Mouse (Mus musculus) midbrain, embryonic 11.5 days (tissue): ENCODE data around the gene Tgm5. TPM values are rescaled to one million over a fixed set of nuclear protein-coding genes. Genes with fewer than 3 reads are reported as not detected.

Experiments
- ATAC-seq: fragments of 200-750 bp; cut with Nextera tagmentation; 2 replicates; pipeline ENCODE4 v1.8.0; 2017; ENCODE audit warnings: moderate TSS enrichment, moderate library complexity; ENCODE audit not compliant: low FRiP score
- DNase-seq: peaks from one replicate; pipeline ENCODE4 v3.0.0; 2015; ENCODE audit warnings: low spot score; ENCODE audit errors: missing footprints
- H3K27ac ChIP-seq: fragments of 300-500 bp; sonication (generic); 2 replicates; pipeline ENCODE4 v1.5.1; 2014; ENCODE audit warnings: low read depth, low read length
- H3K27me3 ChIP-seq: fragments of 300-500 bp; sonication (generic); 2 replicates; pipeline ENCODE4 v1.6.1; 2014; ENCODE audit warnings: mild to moderate bottlenecking, low read length, moderate library complexity, mixed read lengths; ENCODE audit not compliant: control insufficient read depth, insufficient read depth
- H3K36me3 ChIP-seq: fragments of 300-500 bp; sonication (generic); 2 replicates; pipeline ENCODE4 v1.6.1; 2014; ENCODE audit warnings: mild to moderate bottlenecking, low read length, moderate library complexity, mixed read lengths; ENCODE audit not compliant: control insufficient read depth, insufficient read depth
- H3K4me1 ChIP-seq: fragments of 300-500 bp; sonication (generic); 2 replicates; pipeline ENCODE4 v1.6.1; 2014; ENCODE audit warnings: low read length; ENCODE audit not compliant: control insufficient read depth, insufficient read depth
- H3K4me2 ChIP-seq: fragments of 300-500 bp; sonication (generic); 2 replicates; pipeline ENCODE4 v1.6.1; 2014; ENCODE audit warnings: mild to moderate bottlenecking, moderate library complexity
- H3K4me3 ChIP-seq: fragments of 300-500 bp; sonication (generic); 2 replicates; pipeline ENCODE4 v1.5.1; 2014; ENCODE audit warnings: low read depth, low read length
- H3K9ac ChIP-seq: fragments of 300-500 bp; sonication (generic); 2 replicates; pipeline ENCODE4 v1.6.1; 2014; ENCODE audit warnings: low read length
- H3K9me3 ChIP-seq: fragments of 300-500 bp; sonication (generic); 2 replicates; pipeline ENCODE4 v1.6.1; 2016; ENCODE audit warnings: low read length; ENCODE audit not compliant: control insufficient read depth
- WGBS: fragments of 180-500 bp; shearing (Covaris S2); extraction: QIAGEN DNeasy Blood & Tissue Kit; methylation state at CpG from one replicate; pipeline ENCODE4 v1.1.7; 2014; 5-methylcytosine and 5-hydroxymethylcytosine counted together
- polyA plus RNA-seq: library from polyadenylated mRNA; unstranded; fragments of >200 nt; fragmentation: Nextera tagmentation; extraction: Ambion mirVana; gene quantifications from 2 replicates; pipeline ENCODE4 v1.2.1, GENCODE M21; 2014

The Tgm5 gene
- polyA plus RNA-seq, 1 experiment from 2014 or later = not detected

GRCm38 (mm10) chr2:121102051-121102450 lies 16.4 kb upstream of the Tgm5 start:
- no peaks in the 10 kb centered on the region for H3K27me3 ChIP-seq
- 30% methylated on average over 9 of the region's 9 CpGs for WGBS
- no peak for DNase-seq
- no peak overlapping the region for H3K9ac ChIP-seq
- ATAC-seq = no peak
- H3K27ac ChIP-seq = no peak overlapping the region
- H3K9me3 ChIP-seq = no peaks in the 10 kb centered on the region
- H3K4me1 ChIP-seq = no peaks in the 10 kb centered on the region
- no peaks in the 10 kb centered on the region for H3K36me3 ChIP-seq
- no peak overlapping the region for H3K4me2 ChIP-seq
- H3K4me3 ChIP-seq = no peak overlapping the region

GRCm38 (mm10) chr2:121089751-121090150 lies 4.1 kb upstream of the Tgm5 start:
- no peak overlapping the region for H3K4me2 ChIP-seq
- WGBS = 71% methylated on average over 4 of the region's 4 CpGs
- no peaks in the 10 kb centered on the region for H3K27me3 ChIP-seq
- no peaks in the 10 kb centered on the region for H3K36me3 ChIP-seq
- DNase-seq = no peak
- H3K9me3 ChIP-seq = no peaks in the 10 kb centered on the region
- H3K9ac ChIP-seq = no peak overlapping the region
- no peak overlapping the region for H3K4me3 ChIP-seq
- no peak for ATAC-seq
- no peak overlapping the region for H3K27ac ChIP-seq
- H3K4me1 ChIP-seq = no peaks in the 10 kb centered on the region

GRCm38 (mm10) chr2:121088507-121088906 lies 2.9 kb upstream of the Tgm5 start:
- H3K4me2 ChIP-seq = no peak overlapping the region
- H3K36me3 ChIP-seq = no peaks in the 10 kb centered on the region
- H3K27ac ChIP-seq = no peak overlapping the region
- 91% methylated on average over 3 of the region's 3 CpGs for WGBS
- DNase-seq (no peak), ATAC-seq (no peak)
- H3K9ac ChIP-seq = no peak overlapping the region
- H3K27me3 ChIP-seq = no peaks in the 10 kb centered on the region
- no peaks in the 10 kb centered on the region for H3K9me3 ChIP-seq
- no peaks in the 10 kb centered on the region for H3K4me1 ChIP-seq
- H3K4me3 ChIP-seq = no peak overlapping the region

- WGBS = 85% methylated on average over 1 of the region's 1 CpGs
- H3K27me3 ChIP-seq = no peaks in the 10 kb centered on the region
- no peaks in the 10 kb centered on the region for H3K36me3 ChIP-seq
- no peaks in the 10 kb centered on the region for H3K4me1 ChIP-seq
- H3K27ac ChIP-seq = no peak overlapping the region
- DNase-seq (no peak), ATAC-seq (no peak)
- no peak overlapping the region for H3K4me3 ChIP-seq
- no peak overlapping the region for H3K4me2 ChIP-seq
- H3K9ac ChIP-seq = no peak overlapping the region
- no peaks in the 10 kb centered on the region for H3K9me3 ChIP-seq
These were observed 3.0 kb downstream of the Tgm5 start for GRCm38 (mm10) chr2:121082626-121083025.

- Histone ChIP-seq H3K4me1 (no peaks in the 10 kb centered on the region), H3K36me3 (no peaks in the 10 kb centered on the region), H3K9me3 (no peaks in the 10 kb centered on the region), H3K27ac (no peak overlapping the region), H3K9ac (no peak overlapping the region), H3K4me2 (no peak overlapping the region), H3K4me3 (no peak overlapping the region), H3K27me3 (no peaks in the 10 kb centered on the region)
- ATAC-seq = no peak
- DNase-seq = no peak
- 85% methylated on average over 7 of the region's 7 CpGs for WGBS
These were observed 10.9 kb downstream of the Tgm5 start for GRCm38 (mm10) chr2:121074747-121075146.

GRCm38 (mm10) chr2:121071871-121072270 lies 13.8 kb downstream of the Tgm5 start:
- no peak for DNase-seq
- no peak overlapping the region for H3K4me3 ChIP-seq
- no peak overlapping the region for H3K27ac ChIP-seq
- no peak for ATAC-seq
- no peak overlapping the region for H3K9ac ChIP-seq
- no peaks in the 10 kb centered on the region for H3K36me3 ChIP-seq
- H3K9me3 ChIP-seq = no peaks in the 10 kb centered on the region
- no peaks in the 10 kb centered on the region for H3K27me3 ChIP-seq
- H3K4me2 ChIP-seq = no peak overlapping the region
- no peaks in the 10 kb centered on the region for H3K4me1 ChIP-seq
- WGBS = 83% methylated on average over 6 of the region's 6 CpGs

- DNase-seq (no peak), ATAC-seq (no peak)
- Histone ChIP-seq H3K27me3 (no peaks in the 10 kb centered on the region), H3K4me2 (no peak overlapping the region), H3K9me3 (no peaks in the 10 kb centered on the region), H3K27ac (no peak overlapping the region), H3K36me3 (no peaks in the 10 kb centered on the region), H3K4me3 (no peak overlapping the region), H3K4me1 (no peaks in the 10 kb centered on the region), H3K9ac (no peak overlapping the region)
- 72% methylated on average over 6 of the region's 6 CpGs for WGBS
These were observed 16.1 kb downstream of the Tgm5 start for GRCm38 (mm10) chr2:121069506-121069905.

GRCm38 (mm10) chr2:121067116-121067515 lies 18.5 kb downstream of the Tgm5 start:
- no peaks in the 10 kb centered on the region for H3K4me1 ChIP-seq
- no peaks in the 10 kb centered on the region for H3K36me3 ChIP-seq
- no peak overlapping the region for H3K4me2 ChIP-seq
- H3K9me3 ChIP-seq = no peaks in the 10 kb centered on the region
- no peak overlapping the region for H3K4me3 ChIP-seq
- DNase-seq (no peak), ATAC-seq (no peak)
- 76% methylated on average over 4 of the region's 4 CpGs for WGBS
- no peaks in the 10 kb centered on the region for H3K27me3 ChIP-seq
- H3K9ac ChIP-seq = no peak overlapping the region
- no peak overlapping the region for H3K27ac ChIP-seq

GRCm38 (mm10) chr2:121061315-121061714 lies 24.3 kb downstream of the Tgm5 start:
- WGBS = 86% methylated on average over 2 of the region's 2 CpGs
- Histone ChIP-seq H3K4me1 (no peaks in the 10 kb centered on the region), H3K4me3 (no peak overlapping the region), H3K27me3 (no peaks in the 10 kb centered on the region), H3K4me2 (no peak overlapping the region), H3K9me3 (no peaks in the 10 kb centered on the region), H3K9ac (no peak overlapping the region), H3K36me3 (no peaks in the 10 kb centered on the region), H3K27ac (no peak overlapping the region)
- ATAC-seq (no peak), DNase-seq (no peak)

- H3K36me3 ChIP-seq = no peaks in the 10 kb centered on the region
- H3K27ac ChIP-seq = no peak overlapping the region
- H3K27me3 ChIP-seq = no peaks in the 10 kb centered on the region
- H3K9me3 ChIP-seq = no peaks in the 10 kb centered on the region
- no peak overlapping the region for H3K4me2 ChIP-seq
- no peak for DNase-seq
- no peaks in the 10 kb centered on the region for H3K4me1 ChIP-seq
- no peak for ATAC-seq
- H3K9ac ChIP-seq = no peak overlapping the region
- WGBS = 78% methylated on average over 6 of the region's 6 CpGs
- H3K4me3 ChIP-seq = no peak overlapping the region
These were observed 27.6 kb downstream of the Tgm5 start for GRCm38 (mm10) chr2:121057997-121058396.
